Mouse (Mus musculus) limb, embryonic 10.5 days (tissue): Measurements from ENCODE around the gene Lgr4. TPM values are rescaled to one million over a fixed set of nuclear protein-coding genes. Genes with fewer than 3 reads are reported as not detected.
"Not testable (repeated sequence)": the region's sequence is repeated elsewhere in the genome, so short reads cannot be mapped to it uniquely, and the experiment has no call there.

ENCODE experiments used
- DNase-seq: peaks from one replicate; pipeline ENCODE4 v3.0.0-alpha.2; 2017; ENCODE audit warnings: low spot score
- H3K27ac ChIP-seq: fragments of 300-500 bp; sonication (generic); 2 replicates; pipeline ENCODE4 v1.5.1; 2016; ENCODE audit warnings: mild to moderate bottlenecking
- H3K27me3 ChIP-seq: fragments of 300-500 bp; sonication (generic); 2 replicates; pipeline ENCODE4 v1.6.1; 2016; ENCODE audit warnings: low read depth, mild to moderate bottlenecking; ENCODE audit not compliant: poor library complexity, severe bottlenecking
- H3K36me3 ChIP-seq: fragments of 300-500 bp; sonication (generic); 2 replicates; pipeline ENCODE4 v1.6.1; 2016; ENCODE audit warnings: mild to moderate bottlenecking, moderate library complexity
- H3K4me1 ChIP-seq: fragments of 300-500 bp; sonication (generic); 2 replicates; pipeline ENCODE4 v1.6.1; 2016
- H3K4me3 ChIP-seq: fragments of 300-500 bp; sonication (generic); 2 replicates; pipeline ENCODE4 v1.5.1; 2016; ENCODE audit warnings: mild to moderate bottlenecking, moderate library complexity
- H3K9me3 ChIP-seq: fragments of 300-500 bp; sonication (generic); replicated peaks from 2 replicates; pipeline ENCODE4 v1.6.1; 2016; ENCODE audit warnings: mild to moderate bottlenecking
- WGBS: fragments of 180-500 bp; shearing (Covaris S2); methylation state at CpG from one replicate; pipeline ENCODE4 v1.1.7; 2016; 5-methylcytosine and 5-hydroxymethylcytosine counted together
- polyA plus RNA-seq: library from polyadenylated mRNA; unstranded; fragments of >200 nt; fragmentation: Nextera tagmentation; extraction: Ambion mirVana; gene quantifications from 2 replicates; pipeline ENCODE4 v1.2.1, GENCODE M21; 2016

The Lgr4 gene
- polyA plus RNA-seq: 9.0 and 10.6 TPM in 2 replicates

DNA sequence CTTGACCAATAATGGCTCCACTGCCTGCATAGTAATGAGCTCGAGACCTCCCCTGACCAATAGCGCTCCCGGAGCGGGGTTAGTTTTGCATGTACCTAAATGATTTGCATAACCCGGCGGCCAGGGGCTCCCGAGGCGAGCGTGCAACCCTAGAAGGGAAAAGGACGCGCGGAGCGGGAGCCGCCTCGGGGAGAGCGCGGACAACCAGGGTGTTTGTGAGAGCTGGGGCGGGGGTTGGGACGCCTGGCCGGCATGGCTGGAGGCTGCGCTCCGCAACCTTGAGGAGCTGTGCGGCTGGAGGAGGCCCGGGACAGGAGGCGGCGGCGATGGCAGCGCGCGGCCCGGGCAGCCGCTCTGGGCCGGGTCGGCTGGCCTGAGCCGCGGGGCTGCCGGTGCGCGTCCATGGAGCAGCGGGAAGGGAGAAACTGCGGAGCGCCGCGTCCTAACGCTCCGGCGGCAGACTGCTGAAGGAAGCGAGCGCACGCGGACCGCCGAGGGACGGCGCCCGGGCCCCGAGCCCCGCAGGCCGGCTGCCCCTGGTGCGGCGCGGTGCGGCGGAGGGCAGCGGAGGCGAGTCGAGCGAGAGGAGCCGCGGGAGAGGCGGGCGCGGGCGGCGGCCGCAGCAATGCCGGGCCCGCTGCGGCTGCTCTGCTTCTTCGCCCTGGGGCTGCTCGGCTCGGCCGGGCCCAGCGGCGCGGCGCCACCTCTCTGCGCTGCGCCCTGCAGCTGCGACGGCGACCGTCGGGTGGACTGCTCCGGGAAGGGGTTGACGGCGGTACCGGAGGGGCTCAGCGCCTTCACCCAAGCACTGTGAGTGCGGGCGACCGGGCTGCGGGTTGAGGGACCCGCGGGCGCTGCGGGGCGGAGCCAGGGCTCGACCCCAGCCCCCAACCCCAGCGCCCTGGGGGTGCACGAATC lies at the start of gene Lgr4:
TSS of gene Lgr4 (plus strand) at position 152 of the 918 bp plus-strand sequence.
- peak within 1 kb of the TSS; percentile 97 for H3K27ac ChIP-seq
- peak; percentile 93 for DNase-seq

GRCm38 (mm10) chr2:109879429-109879828 lies 38.0 kb upstream of the Lgr4 start:
- not testable (repeated sequence) for DNase-seq, H3K27me3 ChIP-seq, H3K4me3 ChIP-seq, H3K27ac ChIP-seq, H3K36me3 ChIP-seq, H3K4me1 ChIP-seq, H3K9me3 ChIP-seq
- 83% methylated on average over 4 of the region's 4 CpGs for WGBS

More for the DNA sequence above, at the start of gene Lgr4:
- Histone ChIP-seq H3K4me3 (peak within 1 kb of the TSS; percentile 88), H3K4me1 (peaks cover 44% of the 10 kb centered on the region), H3K27me3 (no peaks in the 10 kb centered on the region), H3K36me3 (no peaks in the 10 kb centered on the region), H3K9me3 (no peaks in the 10 kb centered on the region)
- WGBS: under 1% methylated on average over 105 of the region's 111 CpGs

DNA sequence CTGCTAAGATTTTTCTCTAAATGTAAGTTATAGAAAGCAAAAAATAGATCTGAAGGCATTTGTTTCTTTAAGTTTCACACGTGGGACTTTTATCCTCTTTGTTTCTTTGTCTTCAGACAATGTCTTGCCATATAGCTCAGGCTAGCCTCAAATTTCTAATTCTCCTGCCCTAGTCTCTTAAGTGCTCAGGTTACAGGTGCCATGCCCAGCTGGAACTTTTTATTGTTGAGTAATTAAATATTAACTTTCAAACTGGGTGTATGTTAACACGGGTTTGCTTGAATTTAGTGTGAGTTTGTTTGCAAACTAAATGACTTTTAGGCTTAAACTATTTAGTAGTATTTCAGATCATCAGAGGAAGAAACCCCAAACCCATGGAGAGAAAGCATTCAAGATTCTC lies 36.3 kb upstream of the Lgr4 start:
- WGBS: 62% methylated on average over 2 of the region's 2 CpGs
- H3K27ac ChIP-seq: no peak overlapping the region
- no peaks in the 10 kb centered on the region for H3K4me1 ChIP-seq
- no peak overlapping the region for H3K4me3 ChIP-seq
- H3K27me3 ChIP-seq: no peaks in the 10 kb centered on the region
- no peaks in the 10 kb centered on the region for H3K9me3 ChIP-seq
- no peak for DNase-seq
- H3K36me3 ChIP-seq: no peaks in the 10 kb centered on the region

DNA sequence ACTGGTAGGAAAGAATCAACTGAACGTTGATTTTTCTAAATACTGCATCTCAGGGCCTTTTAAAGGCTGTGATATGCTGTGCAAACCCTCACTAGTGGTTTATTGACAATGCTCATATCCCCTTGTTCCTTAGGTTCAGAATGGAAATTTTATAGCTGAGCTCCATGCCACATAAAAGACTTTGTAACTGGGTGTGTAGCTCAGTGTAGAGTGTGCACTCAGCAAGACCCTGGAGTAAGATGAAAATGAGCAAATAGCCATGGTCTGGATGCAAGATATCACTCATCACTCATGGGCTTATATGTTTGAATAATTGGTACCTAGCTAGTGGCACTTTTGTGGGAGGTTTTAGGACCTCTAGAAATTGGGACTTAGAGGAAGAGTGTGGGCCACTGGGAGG lies 35.8 kb upstream of the Lgr4 start:
- WGBS: 51% methylated on average over 1 of the region's 1 CpGs
- Histone ChIP-seq H3K27ac (no peak overlapping the region), H3K36me3 (no peaks in the 10 kb centered on the region), H3K4me1 (no peaks in the 10 kb centered on the region), H3K4me3 (no peak overlapping the region), H3K27me3 (no peaks in the 10 kb centered on the region), H3K9me3 (no peaks in the 10 kb centered on the region)
- DNase-seq: no peak

DNA sequence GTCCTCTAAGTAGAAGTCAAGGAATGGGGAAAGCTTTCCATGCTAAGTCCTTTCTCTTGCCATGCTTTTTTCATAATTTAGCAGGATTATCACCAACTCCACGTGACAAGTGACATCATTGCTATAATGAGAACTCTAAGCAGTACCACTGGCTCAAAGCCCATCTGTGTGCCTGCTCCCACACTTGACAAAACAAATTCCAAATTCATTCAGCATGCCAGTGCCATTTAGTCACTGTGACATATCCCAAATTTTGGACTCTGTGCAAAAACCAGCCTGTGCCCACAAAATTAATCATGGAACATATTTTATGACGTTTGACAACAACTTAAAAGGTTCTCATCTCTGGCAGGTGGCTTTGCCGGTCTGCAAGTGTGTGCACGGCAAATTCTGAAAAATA lies 33.3 kb upstream of the Lgr4 start:
- Histone ChIP-seq H3K27me3 (no peaks in the 10 kb centered on the region), H3K27ac (no peak overlapping the region), H3K4me1 (no peaks in the 10 kb centered on the region), H3K9me3 (no peaks in the 10 kb centered on the region), H3K4me3 (no peak overlapping the region), H3K36me3 (no peaks in the 10 kb centered on the region)
- WGBS: 78% methylated on average over 4 of the region's 4 CpGs
- no peak for DNase-seq

GRCm38 (mm10) chr2:109884507-109884906 lies 32.9 kb upstream of the Lgr4 start:
- Histone ChIP-seq H3K4me1 (no peaks in the 10 kb centered on the region), H3K4me3 (no peak overlapping the region), H3K36me3 (no peaks in the 10 kb centered on the region), H3K27me3 (no peaks in the 10 kb centered on the region), H3K27ac (no peak overlapping the region), H3K9me3 (no peaks in the 10 kb centered on the region)
- WGBS: 68% methylated on average over 4 of the region's 4 CpGs
- no peak for DNase-seq

- Histone ChIP-seq H3K4me1 (peaks cover 14% of the 10 kb centered on the region), H3K27ac (peak overlapping the region; percentile 99), H3K36me3 (peaks cover 11% of the 10 kb centered on the region), H3K9me3 (no peaks in the 10 kb centered on the region), H3K4me3 (peak overlapping the region; percentile 96), H3K27me3 (no peaks in the 10 kb centered on the region)
- DNase-seq: no peak
- WGBS: 35% methylated on average over 4 of the region's 4 CpGs
These were observed 27.4 kb upstream of the Lgr4 start for GRCm38 (mm10) chr2:109890068-109890467.

DNA sequence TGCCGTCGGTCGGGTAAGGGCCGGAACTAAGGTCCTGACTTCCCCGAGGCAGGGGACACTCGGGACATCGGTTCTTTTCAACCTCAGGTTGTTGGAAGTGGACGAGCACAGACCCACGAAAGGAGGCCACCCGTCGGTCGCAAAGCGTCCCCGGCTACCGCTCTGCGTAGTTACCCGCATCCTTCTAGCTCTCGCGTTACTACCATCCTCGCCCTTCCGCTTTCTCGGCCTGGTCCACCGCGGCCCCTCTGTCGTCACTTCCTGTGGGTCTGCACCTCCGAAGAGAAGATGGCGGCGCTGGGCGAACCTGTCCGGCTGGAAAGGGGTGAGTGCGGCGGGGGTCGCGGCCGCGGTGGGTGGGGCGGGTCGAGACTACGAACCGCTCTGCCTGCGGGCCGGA lies 26.9 kb upstream of the Lgr4 start, which contains the start of gene Lin7c:
TSS of gene Lin7c (plus strand) at position 257 of the 400 bp plus-strand sequence.
- peak; percentile 98 for DNase-seq
- H3K27me3 ChIP-seq: no peaks in the 10 kb centered on the region
- WGBS: under 1% methylated on average over 41 of the region's 42 CpGs
- peak within 1 kb of the TSS; percentile 99 for H3K27ac ChIP-seq
- no peaks in the 10 kb centered on the region for H3K9me3 ChIP-seq
- H3K36me3 ChIP-seq: peaks cover 16% of the 10 kb centered on the region
- H3K4me1 ChIP-seq: peaks cover 14% of the 10 kb centered on the region
- H3K4me3 ChIP-seq: peak within 1 kb of the TSS; percentile 96

GRCm38 (mm10) chr2:109891031-109891430 lies 26.4 kb upstream of the Lgr4 start:
- Histone ChIP-seq H3K27me3 (no peaks in the 10 kb centered on the region), H3K27ac (peak overlapping the region; percentile 99), H3K36me3 (peaks cover 20% of the 10 kb centered on the region), H3K4me1 (peaks cover 14% of the 10 kb centered on the region), H3K9me3 (no peaks in the 10 kb centered on the region), H3K4me3 (peak overlapping the region; percentile 96)
- no peak for DNase-seq
- under 1% methylated on average over 34 of the region's 34 CpGs for WGBS

GRCm38 (mm10) chr2:109891471-109891870 lies 26.0 kb upstream of the Lgr4 start:
- Histone ChIP-seq H3K27me3 (no peaks in the 10 kb centered on the region), H3K4me1 (peaks cover 14% of the 10 kb centered on the region), H3K9me3 (no peaks in the 10 kb centered on the region), H3K4me3 (peak overlapping the region; percentile 96), H3K27ac (peak overlapping the region; percentile 99), H3K36me3 (peaks cover 25% of the 10 kb centered on the region)
- DNase-seq: no peak
- WGBS: 55% methylated on average over 4 of the region's 4 CpGs

DNA sequence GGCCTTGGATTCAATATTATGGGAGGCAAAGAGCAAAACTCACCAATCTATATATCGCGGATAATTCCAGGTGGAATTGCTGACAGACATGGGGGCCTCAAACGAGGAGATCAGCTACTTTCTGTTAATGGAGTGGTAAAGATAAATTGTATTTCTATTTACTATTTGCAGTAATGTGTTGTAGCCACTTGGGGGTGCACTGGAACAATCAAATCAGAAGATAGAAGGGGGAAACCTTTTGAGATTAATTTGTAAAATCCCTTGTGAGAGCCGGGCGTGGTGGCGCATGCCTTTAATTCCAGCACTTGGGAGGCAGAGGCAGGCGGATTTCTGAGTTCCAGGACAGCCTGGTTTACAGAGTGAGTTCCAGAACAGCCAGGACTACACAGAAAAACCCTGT lies 21.1 kb upstream of the Lgr4 start:
- Histone ChIP-seq H3K27ac (no peak overlapping the region), H3K4me3 (no peak overlapping the region), H3K4me1 (peaks cover 14% of the 10 kb centered on the region), H3K27me3 (no peaks in the 10 kb centered on the region), H3K36me3 (peaks cover 69% of the 10 kb centered on the region), H3K9me3 (no peaks in the 10 kb centered on the region)
- WGBS: 93% methylated on average over 7 of the region's 7 CpGs
- no peak for DNase-seq

DNA sequence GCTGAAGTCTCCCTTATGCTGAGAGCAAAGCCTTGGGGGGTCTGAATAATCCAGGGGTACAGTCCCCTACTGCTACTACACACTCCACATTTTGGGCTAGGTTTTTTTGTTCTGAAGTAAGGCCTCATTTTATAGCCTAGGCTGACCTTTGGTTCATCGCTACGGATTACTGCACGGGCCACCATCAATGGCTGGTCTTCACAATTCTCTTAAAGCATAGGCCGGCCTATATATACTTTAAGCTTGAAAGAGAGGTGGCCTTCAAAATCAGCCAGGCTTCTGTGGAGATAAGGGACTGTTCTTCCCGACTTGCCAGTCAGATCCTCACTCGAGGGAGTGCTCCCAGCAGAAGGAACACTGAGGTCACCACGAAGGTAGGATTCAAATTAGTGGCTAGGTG lies 14.6 kb upstream of the Lgr4 start:
- H3K27me3 ChIP-seq: no peaks in the 10 kb centered on the region
- H3K4me3 ChIP-seq: no peak overlapping the region
- H3K36me3 ChIP-seq: peaks cover 46% of the 10 kb centered on the region
- H3K9me3 ChIP-seq: no peaks in the 10 kb centered on the region
- 77% methylated on average over 7 of the region's 7 CpGs for WGBS
- no peak overlapping the region for H3K27ac ChIP-seq
- DNase-seq: no peak
- H3K4me1 ChIP-seq: no peaks in the 10 kb centered on the region

GRCm38 (mm10) chr2:109904171-109904821 lies 13.2 kb upstream of the Lgr4 start:
- Histone ChIP-seq H3K27me3 (no peaks in the 10 kb centered on the region), H3K36me3 (peaks cover 33% of the 10 kb centered on the region), H3K9me3 (no peaks in the 10 kb centered on the region), H3K4me1 (no peaks in the 10 kb centered on the region), H3K27ac (no peak overlapping the region), H3K4me3 (no peak overlapping the region)
- under 1% methylated on average over 7 of the region's 7 CpGs for WGBS
- peak; percentile 85 for DNase-seq
